ENCODE assay signal across 17 mouse cellular contexts in genomic region chr10:121829034-121829433, GRCm38 (mm10).
DNase-seq lines count a peak whose midpoint lies in the region; ATAC-seq and TF ChIP-seq lines count a peak whose summit lies in the region.
"Had no signal": no experiment of that assay in that cellular context is flagged by ENCODE, and none has a peak within 500 bp of the region (broad histone marks: within the 10 kb centered on the region; RNA-seq: fewer than 3 reads in every experiment).

No protein-coding gene starts in this region.

- peaks cover 5% of the 10 kb centered on the region; the same call in 1 of the 2 replicates for H3K4me1 ChIP-seq in hindbrain, embryonic 11.5 days (replicated peaks; ENCODE audit: control insufficient read depth, insufficient read depth, low read length)
- H3K4me1 ChIP-seq in hindbrain, postnatal 0 days (ENCODE audit: insufficient read depth, low read length), result no peaks in the 10 kb centered on the region; the same call in 1 of the 2 replicates
- H3K4me1 ChIP-seq in midbrain, embryonic 12.5 days, result peaks cover 18% of the 10 kb centered on the region
- H3K4me1 ChIP-seq in midbrain, embryonic 10.5 days, result peaks cover 15% of the 10 kb centered on the region
- H3K4me1 ChIP-seq in midbrain, embryonic 14.5 days (ENCODE audit: control insufficient read depth, insufficient read depth, low read length), result peaks cover 23% of the 10 kb centered on the region; the same call in 1 of the 2 replicates

- ATAC-seq in hindbrain, embryonic 11.5 days (ENCODE audit: low FRiP score), result peak; percentile 75
- ATAC-seq in hindbrain, postnatal 0 days, result no peak
- peak; percentile 59; the same call in 1 of the 2 replicates for ATAC-seq in midbrain, embryonic 12.5 days (ENCODE audit: low FRiP score, low read depth)
- peak; percentile 49; the same call in 1 of the 2 replicates for ATAC-seq in midbrain, embryonic 14.5 days (ENCODE audit: low FRiP score, low TSS enrichment)
- ATAC-seq: forebrain, embryonic 14.5 days had no signal

- WGBS in hindbrain, embryonic 11.5 days, result 38% methylated on average over 6 of the region's 6 CpGs
- 47% methylated on average over 6 of the region's 6 CpGs for WGBS in hindbrain, postnatal 0 days
- 47% methylated on average over 6 of the region's 6 CpGs for WGBS in midbrain, embryonic 12.5 days
- WGBS in midbrain, embryonic 10.5 days, result 69% methylated on average over 6 of the region's 6 CpGs
- WGBS in midbrain, embryonic 14.5 days, result 35% methylated on average over 6 of the region's 6 CpGs

- peak overlapping the region; percentile 60 for H3K27ac ChIP-seq in hindbrain, embryonic 11.5 days (ENCODE audit: low read depth, low read length)
- no peak overlapping the region for H3K27ac ChIP-seq in hindbrain, postnatal 0 days
- peak overlapping the region; percentile 65; the same call in 1 of the 2 replicates for H3K27ac ChIP-seq in midbrain, embryonic 12.5 days (replicated peaks)
- no peak overlapping the region for H3K27ac ChIP-seq in midbrain, embryonic 10.5 days (replicated peaks)
- peak overlapping the region; percentile 43; the same call in 1 of the 2 replicates for H3K27ac ChIP-seq in midbrain, embryonic 14.5 days (replicated peaks; ENCODE audit: low read depth, low read length)
- H3K27ac ChIP-seq: embryonic facial prominence, embryonic 13.5 days; gastrocnemius, adult 2 months; heart, embryonic 13.5 days had no signal

- H3K36me3 ChIP-seq in hindbrain, embryonic 11.5 days (ENCODE audit: control insufficient read depth, insufficient read depth, low read length), result no peaks in the 10 kb centered on the region
- no peaks in the 10 kb centered on the region for H3K36me3 ChIP-seq in hindbrain, postnatal 0 days (ENCODE audit: insufficient read depth, low read length)
- peaks cover 4% of the 10 kb centered on the region; the same call in 1 of the 2 replicates for H3K36me3 ChIP-seq in midbrain, embryonic 12.5 days
- H3K36me3 ChIP-seq in midbrain, embryonic 10.5 days, result peaks cover 16% of the 10 kb centered on the region
- H3K36me3 ChIP-seq in midbrain, embryonic 14.5 days (ENCODE audit: control insufficient read depth, insufficient read depth, low read length), result peaks cover 20% of the 10 kb centered on the region
- H3K36me3 ChIP-seq: embryonic facial prominence, embryonic 13.5 days had no signal

- no peak for TF ChIP-seq POLR2A in brain, embryonic 14.5 days (IDR thresholded peaks at IDR 0.05; ENCODE audit: borderline replicate concordance, extremely low read depth, insufficient read depth, insufficient read length, poor library complexity, severe bottlenecking)

- H3K9ac ChIP-seq in hindbrain, embryonic 11.5 days (ENCODE audit: low read depth, low read length), result no peak overlapping the region
- no peak overlapping the region for H3K9ac ChIP-seq in hindbrain, postnatal 0 days (replicated peaks; ENCODE audit: low read length)
- no peak overlapping the region for H3K9ac ChIP-seq in midbrain, embryonic 12.5 days (replicated peaks)
- H3K9ac ChIP-seq in midbrain, embryonic 14.5 days (replicated peaks; ENCODE audit: low read length), result no peak overlapping the region
- H3K9ac ChIP-seq: embryonic facial prominence, embryonic 13.5 days; heart, embryonic 13.5 days had no signal

- H3K27me3 ChIP-seq in hindbrain, embryonic 11.5 days (ENCODE audit: control insufficient read depth, insufficient read depth, low read length), result no peaks in the 10 kb centered on the region
- no peaks in the 10 kb centered on the region for H3K27me3 ChIP-seq in hindbrain, postnatal 0 days (ENCODE audit: insufficient read depth, low read length)
- no peaks in the 10 kb centered on the region for H3K27me3 ChIP-seq in midbrain, embryonic 12.5 days
- no peaks in the 10 kb centered on the region for H3K27me3 ChIP-seq in midbrain, embryonic 10.5 days (ENCODE audit: low read depth, poor library complexity, severe bottlenecking)
- H3K27me3 ChIP-seq in midbrain, embryonic 14.5 days (ENCODE audit: control insufficient read depth, insufficient read depth, low read length), result no peaks in the 10 kb centered on the region
- H3K27me3 ChIP-seq: embryonic facial prominence, embryonic 13.5 days; heart, embryonic 13.5 days had no signal

- no peak overlapping the region for H3K4me2 ChIP-seq in hindbrain, embryonic 11.5 days (replicated peaks; ENCODE audit: low read depth, low read length)
- no peak overlapping the region for H3K4me2 ChIP-seq in hindbrain, postnatal 0 days (ENCODE audit: low read depth, low read length)
- H3K4me2 ChIP-seq in midbrain, embryonic 12.5 days (replicated peaks), result no peak overlapping the region
- H3K4me2 ChIP-seq in midbrain, embryonic 14.5 days (ENCODE audit: low read length), result no peak overlapping the region
- H3K4me2 ChIP-seq: embryonic facial prominence, embryonic 13.5 days; heart, embryonic 13.5 days had no signal

- no peak for TF ChIP-seq CTCF in hindbrain, postnatal 0 days (IDR thresholded peaks at IDR 0.05; ENCODE audit: low read depth)
- no peak for TF ChIP-seq CTCF in brain, embryonic 14.5 days (IDR thresholded peaks at IDR 0.05; ENCODE audit: borderline replicate concordance, extremely low read depth, insufficient read depth, insufficient read length)

- no peaks in the 10 kb centered on the region for H3K9me3 ChIP-seq in hindbrain, embryonic 11.5 days (ENCODE audit: control insufficient read depth, low read length)
- no peaks in the 10 kb centered on the region for H3K9me3 ChIP-seq in hindbrain, postnatal 0 days (ENCODE audit: low read length)
- H3K9me3 ChIP-seq in midbrain, embryonic 12.5 days, result no peaks in the 10 kb centered on the region
- H3K9me3 ChIP-seq in midbrain, embryonic 10.5 days (replicated peaks), result no peaks in the 10 kb centered on the region
- no peaks in the 10 kb centered on the region for H3K9me3 ChIP-seq in midbrain, embryonic 14.5 days (ENCODE audit: control insufficient read depth, low read length)
- H3K9me3 ChIP-seq: embryonic facial prominence, embryonic 13.5 days; heart, embryonic 13.5 days had no signal

- no peak for DNase-seq in hindbrain, embryonic 11.5 days (ENCODE audit: low spot score)
- no peak for DNase-seq in hindbrain, postnatal 0 days (ENCODE audit: low spot score)
- DNase-seq in midbrain, embryonic 10.5 days (ENCODE audit: low spot score), result no peak
- peak; percentile 49 for DNase-seq in brain, embryonic 14.5 days (ENCODE audit: low read depth)
- peak; percentile 48 for DNase-seq in midbrain, embryonic 14.5 days
- no peak for DNase-seq in kidney, adult 18-20 months
- DNase-seq: adrenal gland, postnatal 10 days; cerebellum, adult 18-20 months; cerebellum, adult 9-11 months; cerebellum, postnatal 36 days; gastrocnemius, adult 2 months; gastrocnemius, postnatal 25 days; heart, postnatal 4 days had no signal

- H3K4me3 ChIP-seq in hindbrain, embryonic 11.5 days (ENCODE audit: low read depth, low read length), result no peak overlapping the region
- H3K4me3 ChIP-seq in hindbrain, postnatal 0 days (ENCODE audit: low read length), result no peak overlapping the region
- H3K4me3 ChIP-seq in midbrain, embryonic 12.5 days, result no peak overlapping the region
- H3K4me3 ChIP-seq in midbrain, embryonic 10.5 days, result no peak overlapping the region
- H3K4me3 ChIP-seq in midbrain, embryonic 14.5 days (replicated peaks; ENCODE audit: low read depth, low read length), result no peak overlapping the region
- H3K4me3 ChIP-seq: embryonic facial prominence, embryonic 13.5 days; gastrocnemius, adult 2 months; heart, embryonic 13.5 days had no signal

Comparison
In these comparisons a context has a peak if more than half of its experiments do, and no peak if none do; other contexts are left out.
1. DNase-seq: peak in brain, embryonic 14.5 days (single experiment) and midbrain, embryonic 14.5 days (single experiment); none in hindbrain, embryonic 11.5 days (single experiment), hindbrain, postnatal 0 days (single experiment), midbrain, embryonic 10.5 days (single experiment) and kidney, adult 18-20 months (single experiment).
2. H3K27ac ChIP-seq: peak in hindbrain, embryonic 11.5 days (single experiment), midbrain, embryonic 12.5 days (single experiment) and midbrain, embryonic 14.5 days (single experiment); none in hindbrain, postnatal 0 days (single experiment) and midbrain, embryonic 10.5 days (single experiment).